Mouse (Mus musculus) intestine, postnatal 0 days (tissue): Measurements from ENCODE around the gene Ccng2. TPM values are rescaled to one million over a fixed set of nuclear protein-coding genes. Genes with fewer than 3 reads are reported as not detected.

Experiments used
- ATAC-seq: fragments of 200-750 bp; cut with Nextera tagmentation; 2 replicates; pipeline ENCODE4 v1.8.0; 2017; ENCODE audit warnings: mild to moderate bottlenecking, moderate TSS enrichment, moderate library complexity
- H3K27ac ChIP-seq: fragments of 300-500 bp; sonication (generic); 2 replicates; pipeline ENCODE4 v1.5.1; 2014; ENCODE audit warnings: mild to moderate bottlenecking, low read depth, low read length, moderate library complexity
- H3K27me3 ChIP-seq: fragments of 300-500 bp; sonication (generic); replicated peaks from 2 replicates; pipeline ENCODE4 v1.6.1; 2014; ENCODE audit warnings: low read length, mixed read lengths; ENCODE audit not compliant: control insufficient read depth, insufficient read depth
- H3K36me3 ChIP-seq: fragments of 300-500 bp; sonication (generic); 2 replicates; pipeline ENCODE4 v1.6.1; 2014; ENCODE audit warnings: mild to moderate bottlenecking, moderate library complexity; ENCODE audit not compliant: control insufficient read depth, insufficient read depth
- H3K4me1 ChIP-seq: fragments of 300-500 bp; sonication (generic); replicated peaks from 2 replicates; pipeline ENCODE4 v1.6.1; 2014; ENCODE audit warnings: antibody characterized with exemption, low read length, mixed read lengths; ENCODE audit not compliant: control insufficient read depth, insufficient read depth
- H3K4me2 ChIP-seq: fragments of 300-500 bp; sonication (generic); replicated peaks from 2 replicates; pipeline ENCODE4 v1.6.1; 2014; ENCODE audit warnings: low read depth, mild to moderate bottlenecking, moderate library complexity
- H3K4me3 ChIP-seq: fragments of 300-500 bp; sonication (generic); 2 replicates; pipeline ENCODE4 v1.5.1; 2014; ENCODE audit warnings: low read depth, low read length
- H3K9ac ChIP-seq: fragments of 300-500 bp; sonication (generic); 2 replicates; pipeline ENCODE4 v1.6.1; 2014; ENCODE audit warnings: mild to moderate bottlenecking, low read depth, low read length
- H3K9me3 ChIP-seq: fragments of 300-500 bp; sonication (generic); 2 replicates; pipeline ENCODE4 v1.6.1; 2016; ENCODE audit warnings: mixed run types; ENCODE audit not compliant: control insufficient read depth
- CTCF ChIP-seq: sonication (generic); IDR thresholded peaks from 2 replicates; pipeline ENCODE4 v1.5.1; 2016; ENCODE audit warnings: low read depth, mild to moderate bottlenecking, control low read depth, antibody characterized with exemption, moderate library complexity
- WGBS: fragments of 180-500 bp; shearing (Covaris S2); extraction: QIAGEN DNeasy Blood & Tissue Kit; methylation state at CpG from one replicate; pipeline ENCODE4 v1.1.7; 2014; 5-methylcytosine and 5-hydroxymethylcytosine counted together
- polyA plus RNA-seq: library from polyadenylated mRNA; unstranded; fragments of >200 nt; fragmentation: Nextera tagmentation; extraction: Ambion mirVana; gene quantifications from 2 replicates; pipeline ENCODE4 v1.2.1, GENCODE M21; 2015

Gene Ccng2
- polyA plus RNA-seq, 1 experiment from 2014 or later, result 34.5 TPM

DNA sequence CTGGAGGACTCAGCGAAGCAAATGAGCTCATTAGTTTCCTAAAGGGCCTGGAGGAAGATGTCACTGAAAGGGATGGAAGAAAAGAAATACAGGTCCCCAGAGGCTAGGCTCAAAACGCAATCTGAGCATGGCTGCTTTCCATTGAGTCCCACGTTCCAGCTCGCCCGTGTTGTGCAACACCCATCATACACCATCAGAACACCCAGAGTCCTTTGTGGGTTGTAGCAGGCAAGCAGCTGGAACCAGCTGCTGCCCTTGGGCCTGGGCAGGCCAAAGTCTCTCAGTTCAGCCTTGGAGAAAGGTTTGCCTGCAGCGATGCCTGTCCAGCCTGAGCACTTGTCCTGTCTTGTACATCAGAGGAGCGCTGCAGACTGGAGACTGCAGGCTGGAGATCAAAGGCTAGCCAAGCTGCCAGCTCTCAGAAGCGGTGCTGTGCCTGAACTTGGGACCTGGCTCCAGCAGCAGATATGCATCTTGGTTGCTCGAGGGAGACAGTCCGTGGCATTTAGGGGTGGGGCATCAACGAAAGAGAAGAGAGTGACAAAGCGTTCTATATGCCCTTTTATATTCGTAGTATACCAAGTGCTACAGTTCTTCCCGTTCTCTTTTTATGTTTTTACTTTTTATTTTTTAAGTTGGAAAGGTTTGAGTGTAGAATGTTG, 15.5 kb downstream of the Ccng2 start:
- peaks cover 5% of the 10 kb centered on the region for H3K36me3 ChIP-seq
- no peaks in the 10 kb centered on the region for H3K27me3 ChIP-seq
- no peak for TF ChIP-seq CTCF
- 56% methylated on average over 14 of the region's 14 CpGs for WGBS
- H3K9ac ChIP-seq, result no peak overlapping the region
- H3K4me2 ChIP-seq, result no peak overlapping the region
- ATAC-seq, result peak; percentile 72
- no peak overlapping the region for H3K27ac ChIP-seq
- no peaks in the 10 kb centered on the region for H3K9me3 ChIP-seq
- no peak overlapping the region for H3K4me3 ChIP-seq
- no peaks in the 10 kb centered on the region for H3K4me1 ChIP-seq

DNA sequence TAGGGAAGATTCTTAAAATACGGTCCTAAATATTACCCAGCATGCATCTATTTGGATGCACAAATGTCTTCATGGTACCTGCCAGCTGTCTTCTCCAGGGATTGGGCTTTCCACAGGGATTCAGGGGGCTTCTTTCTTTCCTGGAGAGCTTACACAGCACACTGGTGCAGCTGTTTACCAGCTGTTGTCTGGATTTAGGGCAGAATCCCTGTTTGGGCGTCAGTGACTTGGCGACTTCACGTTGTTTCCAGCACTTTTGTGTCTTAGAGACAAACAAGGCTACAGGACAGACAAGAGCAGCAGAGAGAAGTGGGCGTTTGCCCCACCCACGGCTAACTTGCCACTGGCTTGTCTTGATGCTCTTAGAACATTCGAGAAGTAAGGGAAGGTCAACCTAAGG, 16.1 kb downstream of the Ccng2 start:
- no peak overlapping the region for H3K9ac ChIP-seq
- no peaks in the 10 kb centered on the region for H3K9me3 ChIP-seq
- no peaks in the 10 kb centered on the region for H3K27me3 ChIP-seq
- H3K4me1 ChIP-seq, result no peaks in the 10 kb centered on the region
- no peak overlapping the region for H3K4me3 ChIP-seq
- no peak overlapping the region for H3K27ac ChIP-seq
- no peak for TF ChIP-seq CTCF
- no peak overlapping the region for H3K4me2 ChIP-seq
- no peak for ATAC-seq
- peaks cover 2% of the 10 kb centered on the region; the same call in 1 of the 2 replicates for H3K36me3 ChIP-seq
- WGBS, result 69% methylated on average over 7 of the region's 7 CpGs

DNA sequence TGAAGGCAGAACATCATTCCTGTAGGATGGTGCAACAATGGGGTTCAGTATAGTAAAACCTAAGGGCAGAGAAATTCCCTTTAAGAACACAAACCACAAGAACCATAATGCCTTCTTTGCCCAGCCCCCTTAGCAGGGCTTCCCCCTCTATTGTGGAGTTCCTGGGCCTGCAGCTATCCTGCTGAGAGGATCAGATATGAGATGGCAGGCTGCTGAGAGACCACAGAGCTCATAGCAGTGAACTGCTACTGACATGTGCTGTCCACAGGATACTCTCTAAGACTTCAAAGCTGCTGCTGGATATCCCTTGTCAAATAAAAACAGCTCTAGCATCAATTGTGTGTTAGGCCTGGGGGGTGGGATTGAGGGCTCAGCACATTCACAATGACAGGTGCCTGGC, 21.5 kb downstream of the Ccng2 start:
- no peak overlapping the region for H3K9ac ChIP-seq
- no peaks in the 10 kb centered on the region for H3K27me3 ChIP-seq
- no peak overlapping the region for H3K4me3 ChIP-seq
- H3K9me3 ChIP-seq, result no peaks in the 10 kb centered on the region
- no peak overlapping the region for H3K27ac ChIP-seq
- ATAC-seq, result no peak
- no peaks in the 10 kb centered on the region for H3K4me1 ChIP-seq
- no peak for TF ChIP-seq CTCF
- no peak overlapping the region for H3K4me2 ChIP-seq
- H3K36me3 ChIP-seq, result no peaks in the 10 kb centered on the region

DNA sequence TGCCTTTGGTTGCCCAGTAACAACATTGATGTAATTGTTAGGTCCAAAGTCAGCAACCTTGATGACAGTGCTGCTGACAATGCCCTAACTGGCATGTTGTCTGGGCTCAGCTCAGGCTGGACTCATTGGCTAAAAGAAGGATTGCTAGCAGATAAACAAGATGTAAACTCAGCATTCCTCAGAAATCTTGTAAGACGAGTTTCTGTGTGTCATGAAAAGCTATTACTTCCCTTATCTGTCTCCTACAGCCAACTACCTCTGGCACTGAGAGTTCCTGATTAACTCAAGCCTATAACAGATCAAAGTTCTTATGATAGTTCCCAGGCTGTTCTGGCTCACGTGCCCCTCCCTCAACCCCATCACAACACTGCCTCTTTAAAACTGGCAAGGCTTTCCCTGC, 23.2 kb downstream of the Ccng2 start:
- Histone ChIP-seq H3K9ac (no peak overlapping the region), H3K27ac (peak overlapping the region; percentile 77), H3K9me3 (no peaks in the 10 kb centered on the region), H3K36me3 (no peaks in the 10 kb centered on the region), H3K27me3 (no peaks in the 10 kb centered on the region), H3K4me2 (no peak overlapping the region), H3K4me1 (no peaks in the 10 kb centered on the region), H3K4me3 (no peak overlapping the region)
- WGBS, result 9% methylated on average over 2 of the region's 2 CpGs
- TF ChIP-seq CTCF, result no peak
- ATAC-seq, result peak; percentile 97

DNA sequence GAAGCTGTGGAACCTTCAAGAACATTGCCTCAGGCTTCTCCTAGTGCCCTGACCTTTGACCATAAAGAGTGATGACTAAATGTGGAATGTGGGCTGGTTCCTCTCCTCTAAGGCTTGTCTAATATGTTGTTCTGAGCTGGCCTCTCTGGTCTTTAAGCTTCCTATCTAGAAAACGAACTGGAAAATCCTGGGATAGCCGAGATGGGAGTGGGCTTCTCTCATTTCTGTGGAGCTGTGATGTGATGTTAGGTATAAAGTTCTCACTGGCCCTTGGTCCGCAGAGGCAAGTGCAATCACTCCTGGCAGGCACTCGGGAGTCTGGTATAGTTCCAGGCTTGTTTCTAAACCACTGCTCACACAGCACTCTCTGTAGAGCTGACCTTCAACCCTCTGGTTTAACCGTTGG, 29.3 kb downstream of the Ccng2 start:
- Histone ChIP-seq H3K36me3 (no peaks in the 10 kb centered on the region), H3K27ac (peak overlapping the region; percentile 85), H3K9ac (no peak overlapping the region), H3K4me2 (peak overlapping the region; percentile 28), H3K9me3 (no peaks in the 10 kb centered on the region), H3K27me3 (no peaks in the 10 kb centered on the region), H3K4me3 (no peak overlapping the region), H3K4me1 (no peaks in the 10 kb centered on the region)
- peak; percentile 92 for ATAC-seq
- no peak for TF ChIP-seq CTCF
- WGBS, result 29% methylated on average over 5 of the region's 5 CpGs

DNA sequence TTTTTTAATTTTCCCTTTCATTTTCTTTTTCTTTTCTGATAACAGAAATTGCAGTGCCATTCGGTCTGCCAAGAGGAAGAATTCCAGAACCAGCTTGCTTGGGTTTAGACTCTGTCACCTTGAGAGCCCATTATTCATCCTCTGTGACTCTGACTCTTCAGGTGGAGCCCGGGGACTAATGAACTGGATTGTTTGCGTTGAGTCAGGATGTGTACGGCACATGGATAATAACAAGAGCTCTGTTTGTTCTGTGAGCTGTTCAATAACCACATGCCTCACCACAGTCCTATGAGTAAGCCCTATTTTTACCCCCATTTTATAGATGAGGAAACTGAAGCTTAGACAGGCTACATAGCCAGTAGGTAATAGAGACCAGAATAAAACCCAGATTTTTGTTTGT, 29.7 kb downstream of the Ccng2 start:
- Histone ChIP-seq H3K9ac (no peak overlapping the region), H3K4me1 (no peaks in the 10 kb centered on the region), H3K27ac (peak overlapping the region; percentile 85; the same call in 1 of the 2 replicates), H3K4me3 (no peak overlapping the region), H3K36me3 (no peaks in the 10 kb centered on the region), H3K4me2 (no peak overlapping the region; the same call in 1 of the 2 replicates), H3K9me3 (no peaks in the 10 kb centered on the region), H3K27me3 (no peaks in the 10 kb centered on the region)
- WGBS, result 19% methylated on average over 4 of the region's 4 CpGs
- TF ChIP-seq CTCF, result no peak
- ATAC-seq, result peak; percentile 85

DNA sequence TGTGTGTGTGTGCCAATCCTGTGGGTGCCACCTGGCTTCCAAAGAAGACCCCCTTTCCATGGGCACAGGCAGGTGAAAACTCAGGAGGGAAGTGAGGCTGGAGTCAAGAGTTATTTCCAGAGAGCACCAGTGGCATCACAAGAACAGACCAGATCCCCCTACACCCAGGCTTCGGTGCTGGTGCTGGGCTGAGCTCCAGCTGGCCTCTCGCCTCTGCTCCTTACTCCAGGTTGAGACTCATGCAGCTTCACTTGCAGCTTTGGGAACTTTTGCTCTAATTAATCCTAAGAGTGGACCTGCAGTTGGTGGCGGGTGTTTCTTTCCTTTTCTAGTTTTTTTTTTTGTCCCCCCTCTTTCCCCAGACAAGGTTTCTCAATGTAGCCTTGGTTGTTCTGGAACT, 30.3 kb downstream of the Ccng2 start:
- TF ChIP-seq CTCF, result no peak
- H3K4me3 ChIP-seq, result no peak overlapping the region
- WGBS, result 84% methylated on average over 3 of the region's 3 CpGs
- H3K27ac ChIP-seq, result peak overlapping the region; percentile 85; the same call in 1 of the 2 replicates
- no peak overlapping the region for H3K4me2 ChIP-seq
- no peaks in the 10 kb centered on the region for H3K36me3 ChIP-seq
- H3K4me1 ChIP-seq, result no peaks in the 10 kb centered on the region
- no peaks in the 10 kb centered on the region for H3K9me3 ChIP-seq
- H3K27me3 ChIP-seq, result no peaks in the 10 kb centered on the region
- no peak overlapping the region for H3K9ac ChIP-seq
- ATAC-seq, result no peak
